In the genomic region with DNA sequence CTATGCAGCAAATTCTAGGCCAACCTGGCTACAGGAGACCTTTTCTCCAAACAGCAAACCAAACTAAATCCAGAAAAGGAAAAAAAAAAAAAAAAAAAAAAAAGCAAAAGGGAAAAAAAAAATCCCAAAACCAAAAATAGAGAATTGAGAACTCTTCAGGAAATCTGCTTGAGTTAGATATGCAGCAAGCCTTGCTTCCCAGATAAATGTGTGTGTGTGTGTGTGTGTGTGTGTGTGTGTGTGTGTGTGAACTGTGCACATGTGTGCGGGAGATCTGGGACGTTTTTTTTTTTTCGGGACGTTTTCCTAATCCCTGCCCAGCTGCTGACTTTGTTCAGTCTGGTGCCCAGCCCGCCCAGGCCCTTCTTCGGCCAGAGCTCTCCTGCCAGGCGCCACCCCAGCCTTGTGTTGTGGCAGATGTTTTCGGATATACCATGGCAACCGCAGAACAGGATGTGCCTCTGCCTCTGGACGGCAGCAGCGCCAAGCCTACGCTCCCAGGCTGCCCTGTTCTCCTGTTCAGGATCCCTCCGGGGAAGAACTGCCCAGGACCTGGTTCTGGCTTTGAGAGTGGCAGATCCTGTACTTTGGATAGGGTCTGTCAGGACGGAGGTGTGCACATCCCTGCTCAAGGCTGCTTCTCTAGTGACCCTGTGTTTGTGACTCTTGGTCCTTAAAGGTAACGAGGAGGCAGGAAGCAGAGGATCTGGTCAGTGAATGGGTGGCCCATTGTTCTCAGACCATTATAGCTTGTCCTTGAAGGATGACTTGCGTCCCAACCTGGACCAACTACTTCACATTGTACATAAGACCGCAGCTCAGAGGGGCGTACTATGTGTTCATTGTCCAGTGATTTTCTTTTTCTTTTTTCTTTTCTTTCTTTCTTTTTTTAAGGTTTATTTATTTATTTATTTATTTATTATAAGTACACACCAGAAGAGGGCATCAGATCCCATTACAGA, we compare ENCODE assay signal across 9 mouse cellular contexts. TPM values are rescaled to one million over a fixed set of nuclear protein-coding genes. Genes with fewer than 3 reads are reported as not detected.
A peak's percentile ranks its signal among the peaks of the same experiment; 100 is the strongest.
DNase-seq lines count a peak whose midpoint lies in the region; ATAC-seq and TF ChIP-seq lines count a peak whose summit lies in the region.
"Had no signal": no experiment of that assay in that cellular context is flagged by ENCODE, and none has a peak within 500 bp of the region (broad histone marks: within the 10 kb centered on the region; RNA-seq: fewer than 3 reads in every experiment).

No protein-coding gene starts in this region.

- peaks cover 5% of the 10 kb centered on the region; the same call in 1 of the 2 replicates for H3K4me1 ChIP-seq in spleen, adult 2 months (ENCODE audit: control insufficient read depth, insufficient read depth, insufficient read length)
- H3K4me1 ChIP-seq in embryonic facial prominence, embryonic 11.5 days (ENCODE audit: control insufficient read depth, insufficient read depth, low read length), result 0 out of 2 replicates have a peak, but pooled peaks cover 3% of the 10 kb centered on the region
- peaks cover 36% of the 10 kb centered on the region for H3K4me1 ChIP-seq in heart, embryonic 10.5 days
- H3K4me1 ChIP-seq in lung, embryonic 16.5 days (replicated peaks; ENCODE audit: control insufficient read depth, insufficient read depth, low read length), result peaks cover 8% of the 10 kb centered on the region
- H3K4me1 ChIP-seq in neural tube, embryonic 13.5 days (replicated peaks), result peaks cover 16% of the 10 kb centered on the region

- H3K9ac ChIP-seq in embryonic facial prominence, embryonic 11.5 days (replicated peaks; ENCODE audit: low read length), result no peak overlapping the region; the same call in 1 of the 2 replicates
- peak overlapping the region; percentile 37; the same call in 1 of the 2 replicates for H3K9ac ChIP-seq in lung, embryonic 16.5 days (ENCODE audit: low read length)
- 0 out of 2 replicates have a peak overlapping the region, but pooled peaks have one; percentile 38 for H3K9ac ChIP-seq in neural tube, embryonic 13.5 days
- H3K9ac ChIP-seq: liver, embryonic 15.5 days had no signal

- peak; percentile 48; the same call in 1 of the 2 replicates for ATAC-seq in embryonic facial prominence, embryonic 11.5 days (replicated peaks; ENCODE audit: insufficient number of reproducible peaks, low FRiP score, low TSS enrichment, low read depth)
- peak; percentile 72 for ATAC-seq in lung, embryonic 16.5 days (ENCODE audit: low read depth)
- peak; percentile 51; the same call in 1 of the 2 replicates for ATAC-seq in neural tube, embryonic 13.5 days (ENCODE audit: low read depth)

- 18% methylated on average over 18 of the region's 18 CpGs for WGBS in spleen, adult 2 months
- 31% methylated on average over 18 of the region's 18 CpGs for WGBS in embryonic facial prominence, embryonic 11.5 days
- 33% methylated on average over 18 of the region's 18 CpGs for WGBS in heart, embryonic 10.5 days
- WGBS in lung, embryonic 16.5 days, result 34% methylated on average over 18 of the region's 18 CpGs
- 19% methylated on average over 18 of the region's 18 CpGs for WGBS in neural tube, embryonic 13.5 days

- no peak overlapping the region for H3K4me2 ChIP-seq in embryonic facial prominence, embryonic 11.5 days (ENCODE audit: low read depth, low read length)
- 0 out of 2 replicates have a peak overlapping the region, but pooled peaks have one; percentile 23 for H3K4me2 ChIP-seq in lung, embryonic 16.5 days (ENCODE audit: low read depth, low read length)
- peak overlapping the region; percentile 35 for H3K4me2 ChIP-seq in neural tube, embryonic 13.5 days
- H3K4me2 ChIP-seq: liver, embryonic 15.5 days had no signal

- H3K36me3 ChIP-seq in spleen, adult 2 months (ENCODE audit: control insufficient read depth, insufficient read depth, low read length), result no peaks in the 10 kb centered on the region
- no peaks in the 10 kb centered on the region for H3K36me3 ChIP-seq in embryonic facial prominence, embryonic 11.5 days (replicated peaks; ENCODE audit: control insufficient read depth, insufficient read depth, low read depth, low read length)
- H3K36me3 ChIP-seq in heart, embryonic 10.5 days, result peaks cover 5% of the 10 kb centered on the region; the same call in 1 of the 2 replicates
- no peaks in the 10 kb centered on the region for H3K36me3 ChIP-seq in lung, embryonic 16.5 days (ENCODE audit: control insufficient read depth, insufficient read depth, low read length)
- H3K36me3 ChIP-seq in neural tube, embryonic 13.5 days, result no peaks in the 10 kb centered on the region
- H3K36me3 ChIP-seq: liver, embryonic 15.5 days had no signal

- TF ChIP-seq CTCF in spleen, adult 2 months (IDR thresholded peaks at IDR 0.05; ENCODE audit: extremely low read depth, insufficient read depth, insufficient read length, insufficient replicate concordance), result no peak

- peak overlapping the region; percentile 40; the same call in 1 of the 2 replicates for H3K27ac ChIP-seq in spleen, adult 2 months (ENCODE audit: insufficient read depth, low read length)
- H3K27ac ChIP-seq in embryonic facial prominence, embryonic 11.5 days (replicated peaks; ENCODE audit: low read depth, low read length), result no peak overlapping the region
- H3K27ac ChIP-seq in heart, embryonic 10.5 days, result peak overlapping the region; percentile 77
- H3K27ac ChIP-seq in lung, embryonic 16.5 days (ENCODE audit: low read length), result peak overlapping the region; percentile 78
- peak overlapping the region; percentile 62 for H3K27ac ChIP-seq in neural tube, embryonic 13.5 days (replicated peaks)
- H3K27ac ChIP-seq: liver, embryonic 15.5 days had no signal

- H3K27me3 ChIP-seq in spleen, adult 2 months (ENCODE audit: control insufficient read depth, insufficient read depth, low read length), result no peaks in the 10 kb centered on the region
- no peaks in the 10 kb centered on the region for H3K27me3 ChIP-seq in embryonic facial prominence, embryonic 11.5 days (ENCODE audit: control insufficient read depth, insufficient read depth, low read length)
- no peaks in the 10 kb centered on the region for H3K27me3 ChIP-seq in heart, embryonic 10.5 days (ENCODE audit: insufficient read depth, poor library complexity, severe bottlenecking)
- no peaks in the 10 kb centered on the region for H3K27me3 ChIP-seq in lung, embryonic 16.5 days (ENCODE audit: control insufficient read depth, insufficient read depth, low read depth, low read length)
- H3K27me3 ChIP-seq in neural tube, embryonic 13.5 days, result no peaks in the 10 kb centered on the region
- H3K27me3 ChIP-seq: liver, embryonic 15.5 days had no signal

- TF ChIP-seq POLR2A in spleen, adult 2 months (IDR thresholded peaks at IDR 0.05; ENCODE audit: low read depth, low read length), result no peak

- H3K9me3 ChIP-seq in embryonic facial prominence, embryonic 11.5 days (replicated peaks; ENCODE audit: control insufficient read depth, low read length), result no peaks in the 10 kb centered on the region
- peaks cover 11% of the 10 kb centered on the region; the same call in 1 of the 2 replicates for H3K9me3 ChIP-seq in heart, embryonic 10.5 days
- peaks cover 5% of the 10 kb centered on the region; the same call in 1 of the 2 replicates for H3K9me3 ChIP-seq in lung, embryonic 16.5 days (ENCODE audit: control insufficient read depth, low read length)
- 0 out of 2 replicates have a peak, but pooled peaks cover 4% of the 10 kb centered on the region for H3K9me3 ChIP-seq in neural tube, embryonic 13.5 days
- H3K9me3 ChIP-seq: liver, embryonic 15.5 days had no signal

- no peak for DNase-seq in spleen, adult 2 months (ENCODE audit: low read depth in 1 of 2, low spot score in 2 of 2)
- DNase-seq in spleen, adult 18-20 months, result no peak
- DNase-seq in embryonic facial prominence, embryonic 11.5 days (ENCODE audit: low spot score), result peak; percentile 64
- peak; percentile 91 for DNase-seq in heart, embryonic 10.5 days (ENCODE audit: low spot score)
- DNase-seq in kidney, adult 18-20 months, result peak; percentile 51
- no peak for DNase-seq in layer of hippocampus, adult 8-10 months (ENCODE audit: low spot score in 2 of 2)

- no peak overlapping the region for H3K4me3 ChIP-seq in spleen, adult 2 months (ENCODE audit: extremely low read depth, insufficient read depth, insufficient read length)
- no peak overlapping the region for H3K4me3 ChIP-seq in embryonic facial prominence, embryonic 11.5 days (ENCODE audit: low read depth, low read length)
- peak overlapping the region; percentile 37; the same call in 1 of the 2 replicates for H3K4me3 ChIP-seq in heart, embryonic 10.5 days
- H3K4me3 ChIP-seq in lung, embryonic 16.5 days (ENCODE audit: low read length), result no peak overlapping the region
- no peak overlapping the region for H3K4me3 ChIP-seq in neural tube, embryonic 13.5 days
- H3K4me3 ChIP-seq: liver, embryonic 15.5 days had no signal

RNA-seq across cellular contexts. Expression of gene Coro1c, which starts 22.4 kb away (rescaled TPM):
- polyA plus RNA-seq in spleen, adult 2 months (2012; rRNA removed), result 37.9 and 38.3 TPM in 2 replicates
- 130 and 135 TPM in 2 replicates for polyA plus RNA-seq in embryonic facial prominence, embryonic 11.5 days (2014; fragmentation: Nextera tagmentation; extraction: Ambion mirVana)
- 163 and 178 TPM in 2 replicates for polyA plus RNA-seq in heart, embryonic 10.5 days (2016; fragmentation: Nextera tagmentation; extraction: Ambion mirVana)
- 131 and 138 TPM in 2 replicates for polyA plus RNA-seq in lung, embryonic 16.5 days (2015; fragmentation: Nextera tagmentation; extraction: Ambion mirVana)
- polyA plus RNA-seq in neural tube, embryonic 13.5 days (2015; fragmentation: Nextera tagmentation; extraction: Ambion mirVana), result 183 and 200 TPM in 2 replicates
- 100 to 1,000 TPM in 1 of 4 experiments, 10 to 100 TPM in 3; 89.3 to 106 (median 94.0) TPM for total RNA-seq in layer of hippocampus, adult 8-10 months (2022)

Comparison
In these comparisons a context has a peak if more than half of its experiments do, and no peak if none do; other contexts are left out.
1. DNase-seq: peak in embryonic facial prominence, embryonic 11.5 days (single experiment), heart, embryonic 10.5 days (single experiment) and kidney, adult 18-20 months (single experiment); none in spleen, adult 2 months (0 of 2), spleen, adult 18-20 months (0 of 2) and layer of hippocampus, adult 8-10 months (0 of 2).
2. Peak in every context shown above with its lines, with median percentiles within 50 percentile points of each other: ATAC-seq.